Mouse (Mus musculus) hindbrain, embryonic 15.5 days (tissue): ENCODE results near the gene Zdhhc11. TPM values are rescaled to one million over a fixed set of nuclear protein-coding genes. Genes with fewer than 3 reads are reported as not detected.
A peak's percentile ranks its signal among the peaks of the same experiment; 100 is the strongest.
"Not testable (repeated sequence)": the region's sequence is repeated elsewhere in the genome, so short reads cannot be mapped to it uniquely, and the experiment has no call there.

Experiments used
- ATAC-seq: fragments of 200-750 bp; cut with Nextera tagmentation; 2 replicates; pipeline ENCODE4 v1.8.0; 2017; ENCODE audit warnings: low read depth, moderate number of reproducible peaks, moderate TSS enrichment; ENCODE audit not compliant: low FRiP score
- H3K27ac ChIP-seq: fragments of 300-500 bp; sonication (generic); replicated peaks from 2 replicates; pipeline ENCODE4 v1.5.1; 2015; ENCODE audit warnings: mild to moderate bottlenecking, inconsistent platforms
- H3K27me3 ChIP-seq: fragments of 300-500 bp; sonication (generic); 2 replicates; pipeline ENCODE4 v1.6.1; 2015; ENCODE audit warnings: control low read depth, inconsistent platforms
- H3K36me3 ChIP-seq: fragments of 300-500 bp; sonication (generic); 2 replicates; pipeline ENCODE4 v1.6.1; 2015; ENCODE audit warnings: control low read depth, inconsistent platforms
- H3K4me1 ChIP-seq: fragments of 300-500 bp; sonication (generic); replicated peaks from 2 replicates; pipeline ENCODE4 v1.6.1; 2015; ENCODE audit warnings: control low read depth, inconsistent platforms
- H3K4me2 ChIP-seq: fragments of 300-500 bp; sonication (generic); 2 replicates; pipeline ENCODE4 v1.6.1; 2015; ENCODE audit warnings: moderate library complexity, mild to moderate bottlenecking, inconsistent platforms
- H3K4me3 ChIP-seq: fragments of 300-500 bp; sonication (generic); 2 replicates; pipeline ENCODE4 v1.5.1; 2015; ENCODE audit warnings: mild to moderate bottlenecking, inconsistent platforms
- H3K9ac ChIP-seq: fragments of 300-500 bp; sonication (generic); 2 replicates; pipeline ENCODE4 v1.6.1; 2015; ENCODE audit warnings: inconsistent platforms
- H3K9me3 ChIP-seq: fragments of 300-500 bp; sonication (generic); 2 replicates; pipeline ENCODE4 v1.6.1; 2016; ENCODE audit warnings: control low read depth, inconsistent platforms
- WGBS: fragments of 180-500 bp; shearing (Covaris S2); methylation state at CpG from one replicate; pipeline ENCODE4 v1.1.7; 2015; 5-methylcytosine and 5-hydroxymethylcytosine counted together
- polyA plus RNA-seq: library from polyadenylated mRNA; unstranded; fragments of >200 nt; fragmentation: Nextera tagmentation; extraction: Ambion mirVana; gene quantifications from 2 replicates; pipeline ENCODE4 v1.2.1, GENCODE M21; 2015

The Zdhhc11 gene
- polyA plus RNA-seq, 1 experiment from 2014 or later, result not detected

GRCm38 (mm10) chr13:74008948-74009718, 45.5 kb downstream of the Zdhhc11 start, which contains the start of gene Tppp:
TSS of gene Tppp (plus strand) at chr13:74009407.
- 0 out of 2 replicates have a peak, but pooled peaks cover 2% of the 10 kb centered on the region for H3K27me3 ChIP-seq
- H3K4me3 ChIP-seq, result peak within 1 kb of the TSS; percentile 70
- under 1% methylated on average over 55 of the region's 56 CpGs for WGBS
- H3K27ac ChIP-seq, result peak within 1 kb of the TSS; percentile 81
- H3K4me2 ChIP-seq, result peak within 1 kb of the TSS; percentile 88
- peaks cover 16% of the 10 kb centered on the region; the same call in 1 of the 2 replicates for H3K4me1 ChIP-seq
- H3K36me3 ChIP-seq, result no peaks in the 10 kb centered on the region
- H3K9ac ChIP-seq, result peak within 1 kb of the TSS; percentile 68
- ATAC-seq, result peak; percentile 94
- no peaks in the 10 kb centered on the region for H3K9me3 ChIP-seq

DNA sequence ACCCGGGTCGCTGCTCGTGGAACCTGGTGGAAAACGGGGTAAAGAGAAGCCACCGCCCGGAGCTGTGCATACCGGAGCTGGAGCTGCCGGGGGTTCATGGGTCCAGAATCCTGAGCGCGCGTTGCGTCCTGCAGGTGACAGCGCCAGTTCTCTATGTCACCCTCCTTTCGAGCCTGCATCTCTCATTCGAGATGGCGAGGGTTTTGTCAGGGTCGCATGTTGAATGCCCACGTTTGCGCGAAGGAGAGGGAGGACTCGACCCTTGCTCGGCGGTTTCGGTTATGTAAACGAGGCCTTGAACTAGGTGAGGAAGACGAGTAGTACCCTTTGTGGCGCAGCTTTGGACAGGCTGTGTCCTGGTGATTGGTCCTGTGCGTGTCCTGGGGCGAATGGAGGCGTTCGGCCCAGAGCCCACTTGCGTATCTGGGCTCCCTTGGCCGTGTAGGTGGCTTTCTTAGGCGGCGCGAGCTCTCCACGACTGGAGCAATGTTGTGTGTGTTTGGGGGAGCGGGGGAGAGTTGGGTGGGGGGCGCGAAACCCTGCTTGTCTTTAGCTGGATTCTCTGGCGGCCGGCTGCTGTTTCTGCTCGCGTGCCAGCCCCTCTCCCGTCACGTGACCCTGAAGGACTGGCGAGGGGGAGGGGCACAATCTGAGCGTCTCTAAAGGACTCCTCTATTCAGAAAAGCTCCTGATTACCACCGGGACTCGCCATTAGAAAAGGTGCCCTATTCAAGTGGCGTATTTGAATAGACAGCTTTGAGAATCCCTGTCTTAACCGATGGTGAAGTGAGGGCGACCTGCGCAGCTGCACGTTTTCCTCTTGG, 46.4 kb downstream of the Zdhhc11 start:
- ATAC-seq, result peak; percentile 74
- Histone ChIP-seq H3K4me3 (peak overlapping the region; percentile 70), H3K4me2 (peak overlapping the region; percentile 88), H3K9ac (peak overlapping the region; percentile 68), H3K27ac (peak overlapping the region; percentile 81), H3K9me3 (no peaks in the 10 kb centered on the region), H3K4me1 (peaks cover 17% of the 10 kb centered on the region; the same call in 1 of the 2 replicates), H3K27me3 (0 out of 2 replicates have a peak, but pooled peaks cover 2% of the 10 kb centered on the region), H3K36me3 (no peaks in the 10 kb centered on the region)
- under 1% methylated on average over 54 of the region's 55 CpGs for WGBS

GRCm38 (mm10) chr13:74010678-74011077, 47.0 kb downstream of the Zdhhc11 start:
- ATAC-seq, result peak; percentile 45
- WGBS, result 18% methylated on average over 3 of the region's 3 CpGs

GRCm38 (mm10) chr13:74015908-74016307, 52.3 kb downstream of the Zdhhc11 start:
- no peak for ATAC-seq
- H3K36me3 ChIP-seq, result no peaks in the 10 kb centered on the region
- WGBS, result 69% methylated on average over 4 of the region's 4 CpGs
- no peaks in the 10 kb centered on the region for H3K9me3 ChIP-seq
- H3K27ac ChIP-seq, result no peak overlapping the region
- no peak overlapping the region for H3K4me2 ChIP-seq
- peaks cover 18% of the 10 kb centered on the region for H3K4me1 ChIP-seq
- H3K9ac ChIP-seq, result no peak overlapping the region
- no peak overlapping the region for H3K4me3 ChIP-seq
- H3K27me3 ChIP-seq, result no peaks in the 10 kb centered on the region

More at GRCm38 (mm10) chr13:74010678-74011077, 47.0 kb downstream of the Zdhhc11 start:
- Histone ChIP-seq H3K27me3 (0 out of 2 replicates have a peak, but pooled peaks cover 2% of the 10 kb centered on the region), H3K4me2 (peak overlapping the region; percentile 88), H3K4me3 (peak overlapping the region; percentile 70), H3K4me1 (peaks cover 21% of the 10 kb centered on the region), H3K36me3 (no peaks in the 10 kb centered on the region), H3K9me3 (no peaks in the 10 kb centered on the region), H3K27ac (peak overlapping the region; percentile 81), H3K9ac (peak overlapping the region; percentile 68)

DNA sequence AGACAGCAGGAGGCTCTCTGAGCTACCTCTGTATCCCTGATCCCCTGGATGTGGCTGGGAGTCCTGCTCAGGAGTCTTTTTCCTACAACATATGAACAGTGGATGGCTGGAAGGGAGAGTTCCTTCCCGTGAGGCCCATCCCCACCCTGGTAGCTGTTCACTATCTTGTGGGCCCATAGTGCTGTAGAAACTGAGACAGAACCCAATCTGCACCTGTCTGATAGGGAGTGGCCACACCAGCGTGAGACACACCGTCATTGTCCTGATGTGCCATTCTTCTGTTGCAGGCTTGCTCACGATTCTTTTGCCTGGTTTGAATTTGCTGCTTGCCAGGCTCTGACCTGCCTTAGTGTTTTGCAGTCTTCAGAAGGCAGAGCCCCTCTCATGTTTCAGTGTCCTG, 53.8 kb downstream of the Zdhhc11 start:
- H3K4me2 ChIP-seq, result no peak overlapping the region
- WGBS, result 85% methylated on average over 4 of the region's 4 CpGs
- no peak overlapping the region for H3K4me3 ChIP-seq
- no peaks in the 10 kb centered on the region for H3K36me3 ChIP-seq
- no peak overlapping the region for H3K9ac ChIP-seq
- H3K27me3 ChIP-seq, result no peaks in the 10 kb centered on the region
- no peak overlapping the region for H3K27ac ChIP-seq
- ATAC-seq, result no peak
- H3K4me1 ChIP-seq, result peaks cover 10% of the 10 kb centered on the region
- H3K9me3 ChIP-seq, result no peaks in the 10 kb centered on the region

- not testable (repeated sequence) for H3K4me2 ChIP-seq
These were observed 55.4 kb downstream of the Zdhhc11 start for GRCm38 (mm10) chr13:74019006-74019405.

DNA sequence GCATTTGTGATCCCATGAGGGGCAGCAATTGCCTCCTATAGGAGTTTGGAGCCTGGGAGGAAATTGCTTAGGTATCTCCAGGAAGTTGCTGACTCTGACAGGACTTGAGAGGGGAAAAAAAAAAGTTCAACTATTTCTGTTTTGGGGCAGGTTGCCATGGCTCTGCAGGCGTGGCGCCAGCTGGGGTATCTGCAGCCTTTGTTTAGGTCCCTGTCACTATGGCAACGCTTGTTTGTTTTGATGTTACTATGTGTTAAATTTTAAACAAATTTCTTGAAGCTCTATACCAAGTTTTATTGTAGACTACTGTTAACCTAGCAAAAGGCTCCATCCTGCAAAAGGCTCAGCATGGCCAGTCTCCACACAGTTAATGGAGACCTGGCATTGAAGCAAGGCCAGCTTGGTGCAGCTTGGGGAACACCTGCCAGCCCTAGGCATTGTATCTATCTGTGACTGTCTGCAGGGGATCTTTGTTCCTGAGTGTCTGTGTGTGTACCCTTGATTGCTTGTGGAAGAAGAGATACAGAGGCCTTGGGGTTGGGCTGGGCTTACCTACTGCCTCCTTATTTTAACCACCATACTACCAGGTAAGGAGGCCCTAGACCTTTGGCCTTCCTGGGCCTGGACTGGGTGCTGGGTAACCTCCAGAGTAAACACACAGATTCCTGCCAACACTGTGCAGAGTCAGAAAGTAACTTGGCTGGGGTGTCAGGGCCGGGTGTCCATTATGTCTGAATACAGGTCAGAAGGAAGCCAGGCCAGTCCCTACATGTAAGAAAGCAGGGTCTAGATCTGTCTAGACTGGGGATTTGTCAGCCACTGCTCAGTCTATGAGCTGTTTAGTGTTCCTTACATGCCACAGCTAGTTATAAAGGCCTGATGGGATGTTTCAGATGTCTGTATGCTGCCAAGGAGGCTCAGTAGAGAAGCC, 61.8 kb downstream of the Zdhhc11 start:
- H3K27me3 ChIP-seq, result no peaks in the 10 kb centered on the region
- 0 out of 2 replicates have a peak, but pooled peaks cover 4% of the 10 kb centered on the region for H3K36me3 ChIP-seq
- no peak overlapping the region for H3K9ac ChIP-seq
- 0 out of 2 replicates have a peak, but pooled peaks have one; percentile 27 for ATAC-seq
- H3K4me1 ChIP-seq, result peaks cover 16% of the 10 kb centered on the region
- H3K4me2 ChIP-seq, result no peak overlapping the region
- no peak overlapping the region for H3K27ac ChIP-seq
- no peaks in the 10 kb centered on the region for H3K9me3 ChIP-seq
- H3K4me3 ChIP-seq, result no peak overlapping the region
- WGBS, result 70% methylated on average over 4 of the region's 4 CpGs

More at GRCm38 (mm10) chr13:74019006-74019405, 55.4 kb downstream of the Zdhhc11 start:
- not testable (repeated sequence) for H3K9me3 ChIP-seq, H3K27me3 ChIP-seq, ATAC-seq, H3K4me3 ChIP-seq, H3K9ac ChIP-seq, H3K27ac ChIP-seq, H3K4me1 ChIP-seq, H3K36me3 ChIP-seq
- WGBS, result 76% methylated on average over 8 of the region's 8 CpGs

DNA sequence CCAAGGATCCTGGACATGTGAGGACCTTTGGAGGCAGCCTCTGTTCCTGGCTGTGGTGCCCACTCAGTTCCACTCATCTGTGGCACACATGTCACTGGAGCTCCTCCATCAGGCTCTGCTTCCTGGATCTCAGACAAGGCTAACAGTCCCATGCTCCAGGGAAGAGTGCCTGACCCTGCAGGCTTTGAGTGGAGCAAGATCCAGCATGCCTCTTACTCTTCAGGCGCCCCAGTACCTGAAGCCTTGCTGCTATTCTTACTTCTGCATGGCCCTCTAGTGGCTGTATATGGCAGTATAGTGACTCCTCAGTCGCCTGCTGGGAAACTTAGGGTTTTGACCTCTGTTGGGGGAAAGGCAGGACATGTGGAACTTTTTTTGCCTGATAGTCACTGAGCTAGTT, 62.6 kb downstream of the Zdhhc11 start:
- Histone ChIP-seq H3K4me3 (no peak overlapping the region), H3K4me2 (no peak overlapping the region), H3K9ac (no peak overlapping the region), H3K27me3 (no peaks in the 10 kb centered on the region), H3K36me3 (0 out of 2 replicates have a peak, but pooled peaks cover 4% of the 10 kb centered on the region), H3K27ac (no peak overlapping the region), H3K9me3 (no peaks in the 10 kb centered on the region), H3K4me1 (peaks cover 16% of the 10 kb centered on the region)
- ATAC-seq, result no peak
- 29% methylated on average over 2 of the region's 2 CpGs for WGBS

- peaks cover 14% of the 10 kb centered on the region; the same call in 1 of the 2 replicates for H3K36me3 ChIP-seq
- no peaks in the 10 kb centered on the region for H3K9me3 ChIP-seq
- 72% methylated on average over 2 of the region's 2 CpGs for WGBS
- no peak overlapping the region for H3K4me3 ChIP-seq
- no peaks in the 10 kb centered on the region for H3K27me3 ChIP-seq
- no peak overlapping the region for H3K27ac ChIP-seq
- H3K4me2 ChIP-seq, result no peak overlapping the region
- no peak for ATAC-seq
- no peak overlapping the region for H3K9ac ChIP-seq
- peaks cover 16% of the 10 kb centered on the region for H3K4me1 ChIP-seq
These were observed 64.5 kb downstream of the Zdhhc11 start for GRCm38 (mm10) chr13:74028116-74028515.

DNA sequence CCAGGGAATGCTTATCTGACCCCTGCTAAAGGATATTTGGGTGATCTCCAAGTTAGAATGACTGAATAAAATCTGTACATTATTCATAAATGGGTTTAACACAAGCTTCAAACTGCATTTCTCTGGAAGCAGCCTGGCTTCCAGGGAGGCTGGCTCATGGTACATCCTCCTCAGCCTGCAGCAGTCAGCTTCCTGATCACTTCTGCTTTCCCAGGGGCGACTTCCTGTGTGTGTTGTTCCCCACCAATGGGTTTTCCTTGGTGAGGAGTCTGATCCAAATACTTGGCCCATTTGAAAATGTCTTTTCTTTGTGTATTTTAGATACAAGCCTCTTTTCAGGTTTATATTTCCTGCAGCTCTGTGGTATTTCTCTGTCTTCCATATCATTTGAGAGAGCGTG, 65.4 kb downstream of the Zdhhc11 start:
- Histone ChIP-seq H3K4me3 (no peak overlapping the region), H3K27ac (no peak overlapping the region), H3K4me2 (no peak overlapping the region), H3K27me3 (no peaks in the 10 kb centered on the region), H3K36me3 (peaks cover 19% of the 10 kb centered on the region; the same call in 1 of the 2 replicates), H3K4me1 (peaks cover 16% of the 10 kb centered on the region), H3K9ac (no peak overlapping the region), H3K9me3 (no peaks in the 10 kb centered on the region)
- WGBS, result 91% methylated on average over 2 of the region's 2 CpGs
- ATAC-seq, result no peak

DNA sequence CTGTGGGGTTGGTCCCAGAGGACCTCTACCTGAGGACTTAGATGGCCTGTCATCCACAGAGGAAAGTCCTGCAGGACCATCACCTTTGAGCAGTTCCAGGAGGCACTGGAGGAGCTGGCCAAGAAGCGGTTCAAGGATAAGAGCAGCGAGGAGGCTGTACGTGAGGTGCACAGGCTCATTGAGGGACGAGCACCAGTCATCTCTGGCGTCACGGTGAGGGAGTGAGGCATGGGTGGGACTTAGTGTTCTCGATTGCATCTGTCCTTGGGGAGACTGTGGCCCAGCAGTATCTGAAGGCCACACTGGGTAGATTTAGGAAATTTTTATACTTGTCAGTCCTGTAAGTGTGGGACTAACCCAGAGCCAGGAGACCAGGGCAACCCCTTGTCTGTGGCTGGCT, 67.0 kb downstream of the Zdhhc11 start:
- Histone ChIP-seq H3K4me3 (no peak overlapping the region), H3K4me2 (no peak overlapping the region), H3K27me3 (no peaks in the 10 kb centered on the region), H3K36me3 (peaks cover 19% of the 10 kb centered on the region), H3K27ac (no peak overlapping the region), H3K4me1 (peaks cover 6% of the 10 kb centered on the region), H3K9ac (no peak overlapping the region), H3K9me3 (no peaks in the 10 kb centered on the region)
- whole genome bisulfite sequencing, result 91% methylated on average over 7 of the region's 7 CpGs
- no peak for ATAC-seq
